Mouse (Mus musculus) CH12.LX (cell line): ENCODE measurements around the gene Tfr2. TPM values are rescaled to one million over a fixed set of nuclear protein-coding genes. Genes with fewer than 3 reads are reported as not detected.

Experiments used
- DNase-seq: peaks from one replicate; pipeline ENCODE4 v3.0.0-alpha.2; 2013; ENCODE audit errors: extremely low read depth
- H3K27ac ChIP-seq: 2 replicates; pipeline ENCODE4 v1.5.1; 2012; ENCODE audit warnings: low read depth, mild to moderate bottlenecking, control low read depth, moderate library complexity; ENCODE audit not compliant: insufficient read depth
- H3K27me3 ChIP-seq: replicated peaks from 2 replicates; pipeline ENCODE3; 2012; ENCODE audit warnings: inconsistent platforms
- H3K36me3 ChIP-seq, 2 experiments: replicated peaks in 1 of 2; 2 replicates each; pipeline versions ENCODE3 to v1.6.1; 2012; ENCODE audit warnings: inconsistent platforms in 1 of 2, low read length in 1 of 2, mild to moderate bottlenecking in 1 of 2, mixed read lengths in 1 of 2, moderate library complexity in 1 of 2; ENCODE audit not compliant: control insufficient read depth in 1 of 2, insufficient read depth in 1 of 2
- H3K4me1 ChIP-seq, 2 experiments: 2 replicates each; pipeline ENCODE4 v1.6.1; 2012; ENCODE audit warnings: inconsistent platforms in 1 of 2, moderate library complexity in 1 of 2; ENCODE audit not compliant: insufficient read depth in 2 of 2, control insufficient read depth in 1 of 2
- H3K4me2 ChIP-seq: 2 replicates; pipeline ENCODE4 v1.6.1; 2012; ENCODE audit warnings: low read depth, mild to moderate bottlenecking, control low read depth; ENCODE audit not compliant: poor library complexity, insufficient read depth, severe bottlenecking
- H3K4me3 ChIP-seq, 3 experiments: fragments of 150-350 bp in 1 of 3; sonication (generic) in 1 of 3; replicated peaks in 1 of 3; 2 replicates each; pipeline versions ENCODE3 to v1.5.1; 2011 to 2012; ENCODE audit warnings: low read depth in 2 of 3, low read length in 2 of 3, mild to moderate bottlenecking in 2 of 3, moderate library complexity in 2 of 3, control low read depth in 1 of 3, improper control_type of control experiment in 1 of 3, inconsistent platforms in 1 of 3, mixed read lengths in 1 of 3; ENCODE audit not compliant: poor library complexity in 1 of 3
- H3K79me2 ChIP-seq: replicated peaks from 2 replicates; pipeline ENCODE4 v1.6.1; 2012; ENCODE audit warnings: mild to moderate bottlenecking, moderate library complexity; ENCODE audit not compliant: control insufficient read depth, poor library complexity, insufficient read depth, severe bottlenecking; ENCODE audit errors: extremely low read depth
- H3K9ac ChIP-seq: 2 replicates; pipeline ENCODE4 v1.6.1; 2012; ENCODE audit warnings: low read depth, mild to moderate bottlenecking, control low read depth, moderate library complexity; ENCODE audit not compliant: insufficient read depth
- H3K9me3 ChIP-seq: replicated peaks from 2 replicates; pipeline ENCODE3; 2012; ENCODE audit warnings: low read length, inconsistent platforms, mixed read lengths
- BHLHE40 ChIP-seq: IDR thresholded peaks from 2 replicates; pipeline ENCODE4 v1.6.1; 2011; ENCODE audit warnings: mild to moderate bottlenecking, low read depth, low read length, improper control_type of control experiment
- CHD1 ChIP-seq: IDR thresholded peaks from 2 replicates; pipeline ENCODE4 v1.6.1; 2012; ENCODE audit warnings: low read depth, low read length, improper control_type of control experiment, inconsistent platforms
- CTCF ChIP-seq, 2 experiments: IDR thresholded peaks in 1 of 2; conservative IDR thresholded peaks in 1 of 2; 2 replicates each; pipeline ENCODE4 v1.5.1; 2011 to 2012; ENCODE audit warnings: low read depth in 2 of 2, low read length in 2 of 2, improper control_type of control experiment in 1 of 2, inconsistent platforms in 1 of 2, mild to moderate bottlenecking in 1 of 2, moderate library complexity in 1 of 2
- E2F4 ChIP-seq: IDR thresholded peaks from 2 replicates; pipeline ENCODE4 v1.6.1; 2011; ENCODE audit warnings: low read depth, low read length, improper control_type of control experiment; ENCODE audit not compliant: insufficient replicate concordance
- ELF1 ChIP-seq: IDR thresholded peaks from 2 replicates; pipeline ENCODE4 v1.6.1; 2014; ENCODE audit warnings: low read depth, mild to moderate bottlenecking, inconsistent platforms, low read length, improper control_type of control experiment
- HCFC1 ChIP-seq: IDR thresholded peaks from 2 replicates; pipeline ENCODE4 v1.6.1; 2012; ENCODE audit warnings: low read depth, mild to moderate bottlenecking, inconsistent platforms, low read length, improper control_type of control experiment
- IRF4 ChIP-seq: IDR thresholded peaks from 2 replicates; pipeline ENCODE4 v1.6.1; 2014; ENCODE audit warnings: low read depth, mild to moderate bottlenecking, inconsistent platforms, low read length, improper control_type of control experiment
- JUN ChIP-seq: IDR thresholded peaks from 2 replicates; pipeline ENCODE4 v1.6.1; 2011; ENCODE audit warnings: low read depth, mild to moderate bottlenecking, low read length, improper control_type of control experiment, moderate library complexity; ENCODE audit not compliant: insufficient read depth
- JUND ChIP-seq: conservative IDR thresholded peaks from 2 replicates; pipeline ENCODE4 v1.6.1; 2011; ENCODE audit warnings: low read depth, low read length, improper control_type of control experiment
- KAT2A ChIP-seq: IDR thresholded peaks from 2 replicates; pipeline ENCODE4 v1.6.1; 2012; ENCODE audit warnings: low read length, improper control_type of control experiment, inconsistent platforms; ENCODE audit not compliant: insufficient replicate concordance
- MAFK ChIP-seq: IDR thresholded peaks from 2 replicates; pipeline ENCODE4 v1.6.1; 2011; ENCODE audit warnings: low read length, improper control_type of control experiment; ENCODE audit not compliant: insufficient replicate concordance
- MEF2A ChIP-seq: IDR thresholded peaks from 2 replicates; pipeline ENCODE4 v1.6.1; 2014; ENCODE audit warnings: low read depth, mild to moderate bottlenecking, inconsistent platforms, low read length, improper control_type of control experiment, borderline replicate concordance
- NELFE ChIP-seq: IDR thresholded peaks from 2 replicates; pipeline ENCODE4 v1.6.1; 2011; ENCODE audit warnings: low read depth, low read length, improper control_type of control experiment
- PAX5 ChIP-seq: IDR thresholded peaks from 2 replicates; pipeline ENCODE4 v1.6.1; 2012; ENCODE audit warnings: low read length, inconsistent platforms, mixed read lengths
- POLR2A ChIP-seq: IDR thresholded peaks from 2 replicates; pipeline ENCODE4 v1.6.1; 2011; ENCODE audit warnings: low read depth, mild to moderate bottlenecking, improper control_type of control experiment, low read length
- POLR2AphosphoS2 ChIP-seq: IDR thresholded peaks from 2 replicates; pipeline ENCODE4 v1.6.1; 2011; ENCODE audit warnings: low read depth, low read length, improper control_type of control experiment
- RCOR1 ChIP-seq: conservative IDR thresholded peaks from 2 replicates; pipeline ENCODE4 v1.6.1; 2012; ENCODE audit warnings: low read depth, mild to moderate bottlenecking, inconsistent platforms, low read length, improper control_type of control experiment
- SIN3A ChIP-seq: IDR thresholded peaks from 2 replicates; pipeline ENCODE4 v1.6.1; 2012; ENCODE audit warnings: low read length, improper control_type of control experiment, inconsistent platforms
- SMC3 ChIP-seq: IDR thresholded peaks from 2 replicates; pipeline ENCODE4 v1.6.1; 2011; ENCODE audit warnings: low read depth, low read length, improper control_type of control experiment
- TCF12 ChIP-seq: IDR thresholded peaks from 2 replicates; pipeline ENCODE4 v1.6.1; 2014; ENCODE audit warnings: low read depth, mild to moderate bottlenecking, inconsistent platforms, low read length, improper control_type of control experiment
- ZC3H11A ChIP-seq: IDR thresholded peaks from 2 replicates; pipeline ENCODE4 v1.6.1; 2012; ENCODE audit warnings: low read depth, mild to moderate bottlenecking, inconsistent platforms, low read length, improper control_type of control experiment
- ZKSCAN1 ChIP-seq: IDR thresholded peaks from 2 replicates; pipeline ENCODE4 v1.6.1; 2012; ENCODE audit warnings: low read depth, inconsistent platforms, low read length, improper control_type of control experiment, borderline replicate concordance
- ZMIZ1 ChIP-seq: IDR thresholded peaks from 2 replicates; pipeline ENCODE4 v1.6.1; 2012; ENCODE audit warnings: low read depth, mild to moderate bottlenecking, inconsistent platforms, low read length, improper control_type of control experiment
- dilution Hi-C: fragments of 300-500 bp; cut with MboI; formaldehyde crosslinking; loops from 2 replicates; pipeline ENCODE4 v1.14.3; 2020; ENCODE audit warnings: low sequenced_read_pairs; ENCODE audit not compliant: extremely low pct_unique_long_range_greater_than_20kb, extremely low pct_ligation_motif_present
- in situ Hi-C: fragments of 300-500 bp; cut with MboI; formaldehyde crosslinking; loops from 3 replicates; pipeline ENCODE4 v1.14.3; 2019; ENCODE audit warnings: low sequenced_read_pairs, low pct_ligation_motif_present, low pct_unique_long_range_greater_than_20kb, mixed read lengths
- polyA plus RNA-seq: library from polyadenylated mRNA; unstranded; fragments of >175 nt; gene quantifications from 2 replicates; pipeline ENCODE4 v1.2.1, GENCODE M21; 2012; ENCODE audit warnings: low read depth; ENCODE audit not compliant: insufficient read length
- total RNA-seq, 2 experiments: library from RNA; depleted of rRNA; stranded (reverse); fragments of 300-350 nt in 1 of 2; fragments of >200 nt in 1 of 2; gene quantifications; 2 replicates each; pipeline ENCODE4 v1.2.3; 2012 to 2014

Tfr2 gene
- total and polyA plus RNA-seq, 3 experiments, result 0.67 to 2.2 (median 2.2) TPM

DNA sequence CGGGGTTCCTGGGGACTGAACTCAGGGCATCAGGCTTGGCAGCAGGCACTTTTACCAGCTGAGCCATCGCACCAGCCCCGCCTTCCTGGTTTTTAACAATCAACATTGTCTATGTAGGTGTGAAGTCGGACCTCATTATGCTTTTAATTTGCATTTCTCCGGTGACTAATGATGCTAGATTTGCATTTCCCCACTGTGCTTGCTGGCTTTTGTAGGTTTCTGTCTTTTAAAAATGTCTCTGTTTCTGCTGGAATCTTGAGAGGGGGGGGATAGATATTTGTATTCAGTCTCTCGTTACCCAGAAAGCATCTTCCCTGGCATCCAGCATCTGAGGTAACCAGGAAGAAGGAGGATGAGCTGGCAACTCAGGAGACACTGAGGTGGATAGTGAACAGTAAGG is 8.1 kb upstream of the Tfr2 start:
- H3K36me3 ChIP-seq, result no peaks in the 10 kb centered on the region
- no peak overlapping the region for H3K9ac ChIP-seq
- in situ Hi-C loops (no loop called here), dilution Hi-C loops (no loop called here)
- no peak overlapping the region for H3K4me2 ChIP-seq
- no peak overlapping the region for H3K27ac ChIP-seq
- peaks cover 3 to 5% of the 10 kb centered on the region in 2 experiments; a peak in 2 of 4 replicates for H3K4me1 ChIP-seq
- no peaks in the 10 kb centered on the region for H3K9me3 ChIP-seq
- H3K79me2 ChIP-seq, result no peaks in the 10 kb centered on the region
- H3K4me3 ChIP-seq, result no peak overlapping the region
- no peak for TF ChIP-seq HCFC1
- no peak for TF ChIP-seq POLR2A
- TF ChIP-seq ZKSCAN1, result no peak
- no peak for TF ChIP-seq SMC3
- TF ChIP-seq E2F4, result no peak
- no peak for TF ChIP-seq POLR2AphosphoS2
- no peak for TF ChIP-seq BHLHE40
- DNase-seq, result no peak
- peaks cover 34% of the 10 kb centered on the region for H3K27me3 ChIP-seq

DNA sequence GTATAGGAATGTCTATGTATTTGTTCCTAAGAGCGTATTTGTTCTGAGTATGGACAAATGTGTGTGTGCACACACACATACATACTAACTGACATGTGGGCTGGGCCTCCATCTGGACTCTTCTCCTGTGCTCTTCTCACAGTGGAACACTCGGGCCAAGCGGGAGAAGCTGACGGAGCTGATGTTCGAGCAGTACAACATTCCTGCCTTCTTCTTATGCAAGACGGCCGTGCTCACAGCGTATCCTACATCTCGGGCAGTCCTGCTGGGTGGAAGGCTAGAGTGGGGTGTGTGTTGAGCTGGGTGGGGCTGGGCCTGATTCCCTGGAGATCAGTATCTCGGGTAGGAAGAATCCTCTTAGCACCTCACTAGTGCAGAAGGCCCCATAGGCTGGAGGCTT is 6.7 kb upstream of the Tfr2 start:
- Histone ChIP-seq H3K4me1 (peaks cover 3 to 5% of the 10 kb centered on the region in 2 experiments; a peak in 2 of 4 replicates), H3K27me3 (peaks cover 28% of the 10 kb centered on the region), H3K4me3 (no peak overlapping the region), H3K4me2 (no peak overlapping the region), H3K27ac (no peak overlapping the region), H3K79me2 (no peaks in the 10 kb centered on the region), H3K9me3 (no peaks in the 10 kb centered on the region), H3K36me3 (no peaks in the 10 kb centered on the region), H3K9ac (no peak overlapping the region)
- in situ Hi-C loops, result no loop called here
- no peak for DNase-seq
- dilution Hi-C loops, result no loop called here
- TF ChIP-seq RCOR1 (no peak), CHD1 (no peak), CTCF (conservative IDR thresholded peaks at IDR 0.05 in 1 of 2, IDR thresholded peaks at IDR 0.05 in 1 of 2; ENCODE audit: low read depth in 2 of 2, low read length in 2 of 2) (no peak), SMC3 (no peak), PAX5 (no peak), ZC3H11A (no peak), HCFC1 (no peak), JUND (no peak), KAT2A (no peak), MAFK (no peak), JUN (no peak), TCF12 (no peak), E2F4 (no peak), IRF4 (no peak), MEF2A (no peak), BHLHE40 (no peak), ZMIZ1 (no peak), NELFE (no peak), SIN3A (no peak), ELF1 (no peak)
